Mouse (Mus musculus) gastrocnemius, postnatal 14 days (tissue): ENCODE results near the gene Tysnd1. TPM values are rescaled to one million over a fixed set of nuclear protein-coding genes. Genes with fewer than 3 reads are reported as not detected.

Experiments used
- DNase-seq: peaks from one replicate; pipeline ENCODE4 v3.0.0; 2021; ENCODE audit warnings: mixed read lengths
- intact Hi-C: fragments of 180-260 bp; cut with DNase I; formaldehyde crosslinking; loops from one replicate; pipeline ENCODE4 v1.15.1; 2025; ENCODE audit warnings: low total_unique reads
- total RNA-seq, 2 experiments: library from RNA; stranded (reverse); gene quantifications; 2 replicates each; pipeline ENCODE4 v1.2.3; 2021

Gene Tysnd1
- total RNA-seq, 2 experiments from 2014 or later = 11.8 to 14.3 TPM

DNA sequence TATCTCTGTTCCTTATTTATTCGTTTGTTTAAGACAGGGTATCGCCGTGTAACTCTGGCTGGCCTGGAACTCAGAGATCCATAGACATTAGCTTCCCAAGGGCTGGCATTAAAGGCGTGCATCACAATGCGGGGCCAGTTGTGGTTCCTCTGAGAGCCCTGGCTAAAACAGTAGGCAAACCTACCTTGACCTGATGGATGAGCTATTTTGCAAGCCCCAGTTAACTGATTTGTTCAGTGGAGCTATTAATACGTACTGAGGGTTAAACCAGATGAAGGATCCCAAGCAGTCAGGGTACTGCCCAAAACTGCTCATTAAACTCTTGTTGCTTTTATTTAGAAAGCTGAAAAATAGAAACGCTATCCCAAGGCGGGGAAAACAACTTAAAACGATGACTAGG, 15.8 kb upstream of the Tysnd1 start:
- intact Hi-C loops = no loop called here
- DNase-seq = no peak

DNA sequence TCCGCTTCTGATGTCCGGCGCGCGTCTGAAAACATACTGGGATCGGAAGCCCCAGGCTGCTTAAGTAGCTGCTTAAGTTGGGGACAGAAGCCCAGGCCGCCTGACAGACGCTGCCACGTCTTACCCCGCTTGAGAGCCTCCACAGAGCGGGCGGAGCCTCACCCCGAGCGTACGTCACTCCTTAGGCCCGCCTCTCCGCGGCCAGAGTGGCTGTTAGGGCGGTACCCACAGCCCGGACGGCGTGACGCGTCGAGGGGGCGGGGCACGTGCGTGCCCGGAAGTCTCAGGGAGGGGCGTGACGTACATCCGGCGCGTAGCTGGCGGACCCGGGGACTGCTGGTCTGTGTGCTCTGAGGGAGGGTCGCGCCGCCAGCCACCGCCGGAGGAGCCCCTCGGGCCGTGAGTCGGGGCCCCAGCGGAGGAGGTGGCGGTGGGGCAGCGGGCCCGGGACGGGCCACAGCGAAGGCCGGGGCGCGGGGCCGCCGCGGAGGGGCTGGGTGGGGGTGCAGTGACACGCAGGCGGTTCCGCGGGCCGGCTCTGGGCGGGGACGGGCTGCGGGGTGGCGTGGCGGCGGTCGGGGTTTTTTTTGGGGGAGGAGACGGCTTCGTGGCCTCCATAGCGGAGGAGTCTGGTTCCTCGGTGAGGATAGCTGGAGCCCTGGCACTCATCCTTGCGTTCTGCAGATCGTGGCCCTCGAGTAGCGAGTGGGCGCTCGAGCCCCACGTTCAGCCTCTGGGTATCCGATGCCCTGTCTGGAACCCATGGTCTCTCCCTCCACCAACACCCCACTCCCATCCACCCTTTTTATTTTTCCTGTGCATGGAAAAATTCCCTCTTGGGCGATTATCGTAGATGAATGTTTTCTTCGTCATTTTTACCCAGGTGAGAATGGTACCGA, 15.1 kb upstream of the Tysnd1 start, which contains the start of gene Sar1a:
TSS of gene Sar1a (plus strand) at position 285 of the 899 bp plus-strand sequence.
- DNase-seq = peak; percentile 99
- intact Hi-C loops = no loop called here

DNA sequence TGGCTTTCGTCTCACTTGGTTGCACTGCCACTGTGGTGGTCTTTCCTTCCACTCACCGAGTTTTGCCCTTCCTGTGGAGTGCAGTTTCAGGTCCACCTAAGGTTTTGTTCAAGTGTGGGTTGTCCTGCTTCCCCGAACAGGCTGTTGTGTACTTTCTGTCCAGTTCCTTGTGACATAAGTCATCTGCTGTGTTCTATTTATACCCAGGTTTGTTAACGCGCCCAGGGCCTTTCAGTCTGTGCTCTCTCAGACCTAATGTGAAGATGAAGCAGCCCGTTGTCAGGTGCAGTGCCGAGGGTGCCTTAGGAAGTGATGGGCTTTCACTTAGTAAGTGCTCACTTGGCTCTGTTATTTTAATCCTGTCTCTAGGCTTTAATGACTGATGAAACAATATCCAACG, 5.9 kb upstream of the Tysnd1 start:
- intact Hi-C loops = no loop called here
- no peak for DNase-seq

DNA sequence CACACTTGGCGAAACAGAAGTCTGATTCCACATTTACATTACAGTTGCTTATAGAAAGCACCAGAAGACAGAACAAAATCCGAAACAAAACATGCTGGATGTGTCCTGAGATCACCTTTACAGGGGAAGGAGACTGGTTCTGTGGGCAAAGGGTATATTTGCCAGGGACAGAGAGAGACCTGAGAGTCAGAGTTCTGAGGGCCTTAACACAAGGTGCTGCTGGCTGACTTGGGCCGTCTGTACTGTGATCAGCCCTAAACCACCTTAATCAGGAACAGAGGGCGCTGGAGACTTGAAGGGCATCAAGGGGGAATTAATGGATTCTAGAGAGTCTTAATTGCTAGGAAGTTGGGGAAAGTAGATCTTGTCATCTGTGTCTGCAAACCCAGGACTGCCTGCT, 1.8 kb upstream of the Tysnd1 start:
- DNase-seq = no peak
- intact Hi-C loops = no loop called here

DNA sequence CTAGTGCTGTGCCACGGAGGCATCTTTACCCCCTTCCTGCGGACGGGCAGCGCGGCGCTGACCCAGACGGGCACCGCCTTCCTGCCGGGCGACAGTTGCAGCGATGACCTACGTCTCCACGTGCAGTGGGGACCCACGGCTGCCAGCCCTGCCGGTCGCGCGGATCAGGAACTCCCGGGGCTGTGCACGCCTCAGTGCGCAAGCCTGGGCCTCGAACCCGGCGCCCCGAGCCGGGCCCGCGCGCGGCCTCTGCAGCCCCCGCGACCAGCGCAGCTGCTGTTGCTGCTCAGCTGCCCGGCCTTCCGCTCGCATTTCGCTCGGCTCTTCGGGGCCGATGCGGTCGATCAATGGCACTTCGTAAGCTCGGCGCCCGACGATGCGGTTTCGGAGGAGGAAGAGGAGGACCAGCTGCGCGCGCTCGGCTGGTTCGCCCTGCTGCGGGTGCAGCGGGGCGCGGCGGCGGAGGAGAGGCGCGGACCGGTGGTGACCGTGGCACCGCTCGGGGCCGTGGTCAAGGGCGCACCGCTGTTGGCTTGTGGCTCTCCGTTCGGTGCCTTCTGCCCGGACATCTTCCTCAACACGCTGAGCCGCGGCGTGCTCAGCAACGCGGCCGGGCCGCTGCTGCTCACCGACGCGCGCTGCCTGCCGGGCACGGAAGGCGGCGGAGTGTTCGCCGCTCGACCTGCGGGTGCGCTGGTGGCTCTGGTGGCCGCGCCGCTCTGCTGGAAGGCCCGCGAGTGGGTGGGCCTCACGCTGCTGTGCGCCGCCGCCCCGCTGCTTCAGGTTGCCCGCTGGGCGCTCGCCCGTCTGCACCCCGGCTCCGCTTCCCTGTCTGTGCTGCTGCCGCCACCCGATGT, 617 bp downstream of the Tysnd1 start:
- DNase-seq = peak; percentile 30
- intact Hi-C loops = no loop called here

DNA sequence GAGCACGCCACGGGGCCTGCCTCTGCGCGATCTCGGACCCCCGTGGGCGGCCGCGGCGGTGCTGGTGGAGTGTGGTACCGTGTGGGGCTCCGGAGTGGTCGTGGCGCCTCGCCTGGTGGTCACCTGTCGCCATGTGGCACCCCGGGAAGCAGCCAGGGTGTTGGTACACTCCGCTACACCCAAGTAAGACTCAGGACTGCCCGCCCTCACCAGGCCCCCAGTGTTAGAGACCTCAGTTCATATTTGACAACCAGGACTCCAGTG, 1.2 kb downstream of the Tysnd1 start:
- intact Hi-C loops = no loop called here

DNA sequence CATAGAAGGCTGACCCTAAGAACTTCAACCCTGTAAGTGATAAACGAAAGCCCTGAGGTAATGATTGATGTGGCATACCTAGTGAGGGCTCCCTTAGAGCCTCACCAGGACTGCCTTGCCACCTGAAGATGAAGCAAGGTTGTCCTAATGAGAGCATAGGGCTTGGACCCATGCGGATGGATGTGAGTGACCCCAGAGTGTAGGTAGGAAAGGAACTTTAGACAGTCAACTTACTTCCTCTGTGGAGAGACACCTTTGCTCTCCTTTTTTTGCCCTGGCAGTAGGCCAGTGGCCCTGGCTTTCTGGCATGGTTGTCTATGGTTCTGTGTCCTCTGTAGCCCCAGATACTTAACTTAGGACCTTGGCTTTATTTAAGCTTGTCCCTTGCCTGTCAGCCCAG, 1.7 kb downstream of the Tysnd1 start:
- DNase-seq = no peak
- intact Hi-C loops = no loop called here

More for the DNA sequence above, 1.2 kb downstream of the Tysnd1 start:
- DNase-seq = no peak

DNA sequence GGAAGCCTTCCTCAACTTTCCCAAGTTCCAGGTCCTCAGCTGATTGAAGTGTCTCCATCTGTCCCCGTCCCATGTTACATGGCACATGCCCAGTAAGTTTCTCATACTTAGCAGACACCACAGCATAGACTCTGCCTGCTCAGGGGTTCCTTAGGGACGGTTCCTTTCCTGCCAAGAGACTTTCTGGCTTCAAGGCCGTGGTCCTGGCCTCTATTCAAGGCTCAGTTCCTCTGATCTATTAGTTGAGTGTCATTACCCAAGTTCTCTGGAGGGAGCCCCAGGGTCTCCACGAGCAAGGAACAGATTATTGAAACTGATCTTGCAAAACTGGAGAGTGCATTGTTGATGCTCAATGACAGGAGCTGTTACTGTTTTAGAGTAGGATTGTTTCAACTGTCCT, 9.3 kb downstream of the Tysnd1 start:
- DNase-seq = no peak

DNA sequence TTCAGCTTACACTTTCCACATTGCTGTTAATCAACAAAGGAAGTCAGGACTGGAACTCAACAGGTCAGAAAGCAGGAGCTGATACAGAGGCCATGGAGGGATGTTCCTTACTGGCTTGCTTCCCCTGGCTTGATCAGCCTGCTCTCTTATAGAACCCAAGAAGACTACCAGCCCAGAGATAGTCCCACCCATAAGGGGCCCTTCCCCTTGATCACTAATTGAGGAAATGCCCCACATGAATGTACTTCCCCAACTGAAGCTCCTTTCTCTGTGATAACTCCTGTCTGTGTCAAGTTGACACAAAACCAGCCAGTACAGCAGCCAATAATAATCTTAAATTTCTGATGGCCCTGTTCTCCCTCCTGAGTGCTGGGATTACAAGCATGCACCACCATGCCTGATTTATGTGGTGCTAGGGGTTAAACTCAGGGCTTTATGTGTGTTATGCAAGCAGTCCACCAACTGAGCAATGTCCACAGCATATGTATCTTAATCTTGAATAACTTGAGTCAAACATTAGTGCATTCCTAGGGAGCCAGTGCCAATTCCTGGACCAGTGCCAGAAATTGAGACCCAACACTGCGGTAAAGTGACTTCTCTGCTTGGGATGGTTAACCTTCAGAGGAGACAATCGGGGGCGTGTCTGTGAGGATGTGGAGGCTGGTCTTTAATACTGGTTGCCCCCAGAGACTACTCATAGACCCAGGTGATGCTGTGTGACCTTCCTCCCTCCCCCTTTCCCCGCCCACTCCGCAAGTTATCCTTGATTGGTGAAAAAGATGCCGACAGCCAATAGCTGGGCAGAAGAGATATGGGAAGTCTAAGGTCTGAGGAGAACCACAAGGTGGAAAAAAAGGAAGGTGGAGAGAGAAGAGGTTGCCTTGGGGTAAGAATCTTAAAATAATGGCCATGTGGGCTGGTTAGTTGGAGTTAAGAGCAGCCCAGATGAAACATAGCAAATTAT, 11.4 kb downstream of the Tysnd1 start:
- intact Hi-C loops = no loop called here
- DNase-seq = no peak

More for the DNA sequence above, 9.3 kb downstream of the Tysnd1 start:
- intact Hi-C loops = no loop called here

DNA sequence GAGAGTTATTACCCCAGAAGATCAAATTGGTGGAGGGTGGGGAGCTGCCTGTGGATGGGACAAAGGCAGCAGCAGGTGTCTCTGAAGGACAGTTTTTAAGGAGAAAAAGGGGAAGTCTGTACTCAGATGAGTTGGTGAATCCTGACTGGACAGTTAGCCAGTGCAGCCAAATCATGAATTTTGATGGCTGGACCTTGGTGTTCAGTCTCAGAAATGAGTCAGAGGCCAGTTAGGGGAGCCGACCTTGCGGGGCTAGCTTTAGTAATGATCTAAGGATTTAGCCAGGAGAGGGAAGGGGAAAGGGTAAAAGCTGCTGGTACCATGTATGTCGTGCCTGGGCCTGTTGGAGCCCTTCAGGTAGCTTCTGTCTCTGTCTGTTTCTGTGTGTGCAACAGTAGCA, 18.3 kb downstream of the Tysnd1 start:
- intact Hi-C loops = no loop called here
- DNase-seq = no peak

DNA sequence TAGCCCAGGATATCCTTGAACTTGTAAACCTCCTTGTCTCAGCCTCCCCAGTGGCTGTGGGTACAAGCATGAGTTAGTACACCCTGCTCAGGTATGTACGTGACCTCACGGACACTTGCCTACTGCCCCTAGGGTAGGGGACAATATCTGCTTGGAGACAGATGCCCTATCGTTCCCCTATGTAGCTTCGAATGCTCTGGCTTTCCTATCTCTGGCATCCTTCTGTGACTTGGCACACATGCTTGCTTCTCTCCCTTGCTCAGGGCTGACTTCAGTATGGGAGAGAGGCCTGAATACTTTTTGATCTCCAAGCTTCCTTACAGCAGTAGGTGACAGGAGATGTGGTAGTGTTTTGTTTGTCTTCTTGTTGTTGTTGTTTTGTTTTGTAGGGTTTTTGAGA, 18.8 kb downstream of the Tysnd1 start:
- intact Hi-C loops = no loop called here
- no peak for DNase-seq

DNA sequence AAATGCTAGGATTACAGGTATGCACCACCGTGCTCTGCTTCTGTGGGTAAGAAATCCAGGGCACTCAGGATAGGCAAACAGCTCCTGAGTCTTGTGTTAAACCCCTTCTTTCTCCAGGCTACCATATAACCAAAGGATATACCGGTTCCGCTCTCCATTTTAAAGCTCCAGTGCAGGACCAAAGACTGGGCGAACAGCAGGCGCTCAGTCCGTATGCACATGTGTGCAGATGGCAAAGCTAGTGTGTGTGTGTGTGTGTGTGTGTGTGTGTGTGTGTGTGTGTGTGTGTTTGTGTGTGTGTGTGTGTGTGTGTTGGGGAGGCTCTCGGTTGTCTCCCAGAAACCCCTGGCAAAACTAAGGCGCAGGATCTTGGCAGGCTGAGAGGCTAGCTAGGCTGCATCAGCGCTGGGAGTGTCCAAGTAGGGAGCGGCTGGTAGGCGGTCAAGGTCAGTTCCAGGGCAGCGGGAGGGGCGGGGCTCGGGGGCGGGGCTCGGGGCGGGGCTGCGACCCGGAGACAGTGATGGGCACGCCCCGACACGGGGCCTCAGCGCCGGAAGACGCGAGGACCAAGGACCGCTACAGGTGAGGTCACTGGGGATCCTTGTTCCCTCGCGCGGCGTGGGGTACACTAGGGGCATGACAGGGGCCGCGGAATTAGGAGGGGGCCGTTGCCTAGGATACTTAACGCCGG, 19.6 kb downstream of the Tysnd1 start, which contains the start of gene Aifm2:
TSS of gene Aifm2 (plus strand) at position 493 of the 691 bp plus-strand sequence.
- peak; percentile 80 for DNase-seq
- intact Hi-C loops = no loop called here

DNA sequence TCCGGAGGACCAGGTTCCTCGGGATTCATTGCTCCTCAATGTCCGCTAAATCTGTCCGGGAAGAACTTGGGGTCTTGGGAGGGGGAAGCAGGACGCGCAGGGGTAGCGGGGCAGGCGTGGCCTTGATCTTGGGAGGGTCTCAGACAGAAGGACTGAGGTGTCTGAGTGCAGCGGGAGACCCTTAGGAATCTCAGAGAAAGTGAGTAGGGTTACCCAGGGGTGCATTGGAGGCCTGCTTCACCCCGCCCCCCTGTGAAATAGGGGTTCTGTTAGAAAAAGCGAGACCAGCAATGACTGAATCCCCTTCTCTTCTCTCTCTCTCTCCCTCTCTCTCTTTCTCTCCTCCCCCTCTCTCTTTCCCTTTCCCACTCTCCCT, 20.1 kb downstream of the Tysnd1 start:
- intact Hi-C loops = no loop called here
- no peak for DNase-seq

DNA sequence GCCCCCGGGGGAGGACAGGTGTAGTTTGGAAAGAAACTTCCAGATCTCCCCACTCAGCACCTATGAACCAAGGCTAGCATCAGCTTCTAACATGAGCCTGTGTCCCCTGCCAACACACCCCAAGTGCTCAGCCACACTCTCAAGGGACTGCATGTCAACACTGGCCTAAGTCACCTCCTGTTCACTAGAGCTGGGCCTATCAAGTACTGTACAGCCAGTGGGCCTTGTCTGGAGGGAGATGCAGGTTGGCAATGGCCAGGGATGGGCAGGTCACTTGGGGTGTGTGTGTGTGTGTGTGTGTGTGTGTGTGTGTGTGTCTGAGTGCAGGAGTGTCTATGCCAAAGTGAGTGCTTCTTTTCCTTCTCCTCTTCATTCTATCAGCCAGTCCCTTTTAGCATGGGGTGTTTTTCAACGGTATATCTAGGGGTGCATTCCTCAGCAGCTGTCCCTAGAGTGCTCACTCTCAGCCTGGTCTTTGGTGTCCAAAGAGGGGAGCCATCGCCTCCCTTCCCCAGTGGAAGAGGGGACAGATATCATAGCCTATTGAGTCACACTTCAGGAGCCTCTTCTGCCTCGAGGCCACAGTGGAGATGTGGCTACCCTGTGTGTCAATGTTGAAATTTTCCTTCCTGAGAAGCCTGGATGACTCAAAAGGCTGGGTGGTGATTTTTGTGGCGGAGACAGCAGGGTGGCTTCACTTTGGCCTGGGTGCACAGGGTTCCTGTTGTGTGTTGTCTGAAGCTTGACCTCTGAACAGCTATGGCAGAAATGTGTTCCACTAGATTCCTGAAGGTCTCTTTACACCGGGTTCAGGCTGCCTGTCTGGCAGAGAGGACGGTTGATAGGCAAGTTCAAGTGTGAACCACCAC, 20.9 kb downstream of the Tysnd1 start:
- no peak for DNase-seq
- intact Hi-C loops = no loop called here

DNA sequence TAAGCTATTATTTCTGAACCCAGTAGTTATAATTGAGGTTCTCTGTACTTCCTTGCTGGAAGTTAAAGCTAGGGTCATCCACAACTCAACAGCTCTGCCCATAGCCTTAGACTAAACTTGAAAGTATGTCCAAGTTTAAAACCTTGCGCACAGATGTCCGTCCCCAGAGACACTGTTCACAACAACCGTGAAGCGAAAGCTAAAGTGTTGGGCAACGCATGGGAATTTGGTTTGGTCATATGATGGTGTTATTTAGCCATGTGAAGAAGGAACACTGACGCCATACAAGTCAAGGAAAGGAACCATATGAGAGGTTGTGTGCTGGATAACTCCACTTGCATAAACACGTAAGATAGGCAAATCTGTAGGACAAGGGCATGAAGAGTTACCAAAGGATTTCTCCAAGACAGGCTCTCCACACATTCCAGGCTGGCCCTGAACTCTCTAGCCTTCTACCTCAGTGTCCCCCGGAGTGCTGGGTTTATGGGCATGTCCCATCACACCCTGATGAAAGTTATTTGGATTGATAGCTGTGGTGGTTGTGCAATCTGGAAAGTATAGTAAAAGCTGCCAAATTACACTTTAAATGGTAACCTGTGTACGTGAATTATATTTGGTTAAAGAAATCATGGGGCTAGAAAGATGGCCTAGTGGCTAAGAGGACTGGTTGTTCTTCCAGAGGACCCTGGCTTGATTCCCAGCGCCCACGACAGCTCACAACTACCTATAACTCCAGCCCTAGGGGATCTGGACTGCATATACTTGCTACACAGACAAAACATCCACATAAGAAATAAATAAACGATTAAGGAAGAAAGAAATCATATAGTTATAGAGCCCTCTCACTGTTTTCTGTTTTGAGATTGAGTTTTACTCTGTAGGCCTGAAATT, 22.3 kb downstream of the Tysnd1 start:
- intact Hi-C loops = no loop called here
- no peak for DNase-seq

DNA sequence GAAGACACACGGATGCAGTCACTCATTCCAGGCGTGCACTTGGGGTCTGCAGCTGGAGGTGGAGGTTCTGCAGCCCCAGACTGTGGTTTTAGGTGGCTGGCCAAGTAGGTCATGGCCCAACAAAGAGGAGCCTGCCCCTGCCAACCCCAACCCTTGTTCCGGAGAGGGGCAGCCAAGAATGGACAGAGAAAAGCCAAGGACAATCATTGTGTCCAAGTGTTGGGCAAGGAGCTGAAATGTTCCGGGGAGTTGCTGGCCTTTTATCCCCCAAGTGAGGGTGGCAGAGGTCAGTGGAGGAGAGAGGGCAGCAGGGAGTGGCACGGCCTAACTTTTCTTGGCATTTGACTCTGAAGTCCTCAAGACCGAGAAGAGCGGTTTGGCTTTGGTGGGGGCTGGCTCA, 25.0 kb downstream of the Tysnd1 start:
- intact Hi-C loops = no loop called here
- no peak for DNase-seq

DNA sequence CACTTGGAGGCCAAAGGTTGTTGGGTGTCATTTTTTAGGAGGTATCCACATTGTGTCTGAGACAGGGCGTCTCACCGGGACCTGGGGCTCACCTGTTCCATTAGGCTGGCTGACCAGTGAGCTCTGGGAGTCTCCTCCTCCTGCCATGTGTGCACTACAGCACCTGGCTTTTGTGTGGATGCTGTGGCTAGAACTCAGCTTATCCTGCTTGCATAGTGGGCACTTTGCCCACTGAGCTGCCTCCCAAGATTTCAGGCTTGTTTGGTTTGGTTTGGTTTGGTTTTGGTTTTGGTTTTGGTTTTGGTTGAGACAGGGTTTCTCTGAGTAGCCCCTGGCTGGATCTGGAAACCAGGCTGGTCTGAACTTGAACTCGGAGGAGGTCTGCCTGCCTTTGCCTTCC, 26.9 kb downstream of the Tysnd1 start:
- DNase-seq = no peak
- intact Hi-C loops = no loop called here
